18 mouse cellular contexts compared by ENCODE assay signal in genomic region chr9:103226806-103227205, GRCm38 (mm10). TPM values are rescaled to one million over a fixed set of nuclear protein-coding genes. Genes with fewer than 3 reads are reported as not detected.
DNase-seq lines count a peak whose midpoint lies in the region; ATAC-seq and TF ChIP-seq lines count a peak whose summit lies in the region.
"Had no signal": no experiment of that assay in that cellular context is flagged by ENCODE, and none has a peak within 500 bp of the region (broad histone marks: within the 10 kb centered on the region; RNA-seq: fewer than 3 reads in every experiment).

No protein-coding gene starts in this region.

- DNase-seq in gastrocnemius, postnatal 10 days = peak; percentile 53
- DNase-seq in gastrocnemius, postnatal 14 days = no peak
- DNase-seq in lung, postnatal 10 days = peak; percentile 60
- DNase-seq in lung, postnatal 25 days (ENCODE audit: low spot score) = no peak
- no peak for DNase-seq in liver, embryonic 14.5 days (ENCODE audit: low read depth in 3 of 3, low spot score in 3 of 3)
- DNase-seq in yolk sac, embryonic 10.5 days (ENCODE audit: low spot score) = peak; percentile 13
- no peak for DNase-seq in layer of hippocampus, adult 18-20 months (ENCODE audit: low spot score in 2 of 2)
- DNase-seq: gastrocnemius, postnatal 36 days; thymus, adult 2 months had no signal

- no peak for TF ChIP-seq CTCF in liver, embryonic 14.5 days (IDR thresholded peaks at IDR 0.05; ENCODE audit: low read depth)

- H3K27ac ChIP-seq in liver, embryonic 14.5 days = no peak overlapping the region
- H3K27ac ChIP-seq: embryonic facial prominence, embryonic 13.5 days; heart, embryonic 15.5 days; hindbrain, postnatal 0 days; lung, embryonic 15.5 days; midbrain, embryonic 12.5 days had no signal

- TF ChIP-seq EP300 in liver, embryonic 14.5 days (IDR thresholded peaks at IDR 0.05; ENCODE audit: low read depth) = no peak

- no peak overlapping the region for H3K4me3 ChIP-seq in liver, embryonic 14.5 days (ENCODE audit: insufficient read depth in 1 of 2, low read depth in 2 of 2, low read length in 2 of 2)
- H3K4me3 ChIP-seq: embryonic facial prominence, embryonic 13.5 days; heart, embryonic 15.5 days; lung, embryonic 15.5 days; midbrain, embryonic 12.5 days had no signal

- 77% methylated on average over 15 of the region's 15 CpGs for WGBS in liver, embryonic 14.5 days (ENCODE audit: insufficient replicate concordance)

- H3K4me2 ChIP-seq in liver, embryonic 14.5 days (ENCODE audit: low read depth) = peak overlapping the region; percentile 15; the same call in 1 of the 2 replicates
- H3K4me2 ChIP-seq: embryonic facial prominence, embryonic 13.5 days; heart, embryonic 15.5 days; lung, embryonic 15.5 days; midbrain, embryonic 12.5 days had no signal

- intact Hi-C loops in gastrocnemius, postnatal 14 days (cut with DNase I; ENCODE audit: low total_unique reads) = loop anchor here (5.0 kb wide), 1 partner anchor 75 kb away; no protein-coding TSS in a partner anchor

- H3K4me1 ChIP-seq in liver, embryonic 14.5 days (replicated peaks; ENCODE audit: control insufficient read depth in 2 of 2, insufficient read depth in 2 of 2, low read length in 1 of 2) = peaks cover 0 to 3% of the 10 kb centered on the region in 2 experiments; a peak in 1 of 4 replicates

- no peak overlapping the region for H3K9ac ChIP-seq in liver, embryonic 14.5 days (replicated peaks)
- H3K9ac ChIP-seq: embryonic facial prominence, embryonic 13.5 days; heart, embryonic 15.5 days; lung, embryonic 15.5 days; midbrain, embryonic 12.5 days had no signal

- peaks cover 2% of the 10 kb centered on the region; the same call in 1 of the 2 replicates for H3K36me3 ChIP-seq in liver, embryonic 14.5 days (replicated peaks; ENCODE audit: control insufficient read depth, insufficient read depth, low read depth)
- H3K36me3 ChIP-seq: embryonic facial prominence, embryonic 13.5 days; heart, embryonic 15.5 days; lung, embryonic 15.5 days; midbrain, embryonic 12.5 days had no signal

- no peak for ATAC-seq in liver, embryonic 14.5 days (ENCODE audit: insufficient read depth)
- ATAC-seq: forebrain, embryonic 14.5 days; hindbrain, postnatal 0 days had no signal

- no peaks in the 10 kb centered on the region for H3K9me3 ChIP-seq in liver, embryonic 14.5 days (ENCODE audit: control insufficient read depth, low read length)
- H3K9me3 ChIP-seq: embryonic facial prominence, embryonic 13.5 days; heart, embryonic 15.5 days; lung, embryonic 15.5 days; midbrain, embryonic 12.5 days had no signal

- no peaks in the 10 kb centered on the region for H3K27me3 ChIP-seq in liver, embryonic 14.5 days (ENCODE audit: control insufficient read depth, insufficient read depth, low read length)
- H3K27me3 ChIP-seq: embryonic facial prominence, embryonic 13.5 days; heart, embryonic 15.5 days; lung, embryonic 15.5 days; midbrain, embryonic 12.5 days had no signal

RNA-seq across cellular contexts. Expression of gene Gm20425, which starts 3.3 kb away (rescaled TPM):
- total RNA-seq in gastrocnemius, postnatal 10 days (2021) = 1 to 10 TPM; 4.7 to 5.1 TPM
- total RNA-seq in gastrocnemius, postnatal 14 days (2021) = 1 to 10 TPM; 2.8 to 3.2 TPM
- polyA plus RNA-seq in liver, embryonic 14.5 days (2012; rRNA removed) = 0.16 and 0.27 TPM in 2 replicates
- polyA plus RNA-seq in liver, embryonic 14.5 days (2014; fragmentation: Nextera tagmentation; extraction: Ambion mirVana) = 1.7 and 4.2 TPM in 2 replicates
- 10 to 100 TPM; 11.5 TPM for total RNA-seq in layer of hippocampus, adult 18-20 months (2021)
- total RNA-seq: MEL had no signal
- polyA plus RNA-seq: C2C12; large intestine, adult 2 months; thymus, adult 2 months had no signal

RNA-seq across cellular contexts. Expression of gene Trf, which starts 3.4 kb away (rescaled TPM):
- 10 to 100 TPM; 12.1 to 27.5 TPM for total RNA-seq in gastrocnemius, postnatal 10 days (2021)
- total RNA-seq in gastrocnemius, postnatal 14 days (2021) = 10 to 100 TPM in 1 of 2 experiments, 1 to 10 TPM in 1; 6.1 to 10.4 TPM
- polyA plus RNA-seq in liver, embryonic 14.5 days (2012; rRNA removed) = 1,880 and 2,444 TPM in 2 replicates
- 4,893 and 4,971 TPM in 2 replicates for polyA plus RNA-seq in liver, embryonic 14.5 days (2014; fragmentation: Nextera tagmentation; extraction: Ambion mirVana)
- 100 to 1,000 TPM; 283 to 288 TPM for total RNA-seq in layer of hippocampus, adult 18-20 months (2021)
- total RNA-seq: MEL had no signal
- polyA plus RNA-seq: C2C12 had no signal

RNA-seq across cellular contexts. Expression of gene Srprb, which starts 24.9 kb away (rescaled TPM):
- total RNA-seq in gastrocnemius, postnatal 10 days (2021) = 10 to 100 TPM; 15.3 to 17.0 TPM
- total RNA-seq in gastrocnemius, postnatal 14 days (2021) = 10 to 100 TPM; 13.8 to 16.6 TPM
- 17.1 and 17.8 TPM in 2 replicates for polyA plus RNA-seq in liver, embryonic 14.5 days (2012; rRNA removed)
- 17.8 and 18.4 TPM in 2 replicates for polyA plus RNA-seq in liver, embryonic 14.5 days (2014; fragmentation: Nextera tagmentation; extraction: Ambion mirVana)
- 10 to 100 TPM; 21.1 to 21.7 TPM for total RNA-seq in layer of hippocampus, adult 18-20 months (2021)

Comparison
In these comparisons a context has a peak if more than half of its experiments do, and no peak if none do; other contexts are left out.
1. DNase-seq: peak in gastrocnemius, postnatal 10 days (single experiment), lung, postnatal 10 days (single experiment) and yolk sac, embryonic 10.5 days (single experiment); none in gastrocnemius, postnatal 14 days (single experiment), lung, postnatal 25 days (single experiment), liver, embryonic 14.5 days (0 of 3) and layer of hippocampus, adult 18-20 months (0 of 2).
2. RNA of gene Trf, which starts 3.4 kb away (total RNA-seq): 283 to 288 TPM in layer of hippocampus, adult 18-20 months; 12.1 to 27.5 TPM in gastrocnemius, postnatal 10 days and 6.1 to 10.4 TPM in gastrocnemius, postnatal 14 days; every median in the first group is over 4 times any median in the second.